Mouse (Mus musculus) lung, adult 2 months (tissue): Measurements from ENCODE around the gene Dcn.

Experiments used
- CTCF ChIP-seq: fragments of 200-500 bp; IDR thresholded peaks from 2 replicates; pipeline ENCODE4 v1.5.1; 2011; ENCODE audit warnings: mild to moderate bottlenecking, low read length, control low read depth; ENCODE audit not compliant: insufficient read depth
- POLR2A ChIP-seq: fragments of 200-500 bp; IDR thresholded peaks from 2 replicates; pipeline ENCODE4 v1.6.1; 2011; ENCODE audit warnings: low read depth, mild to moderate bottlenecking, control low read depth, low read length, borderline replicate concordance; ENCODE audit errors: extremely low read depth

DNA sequence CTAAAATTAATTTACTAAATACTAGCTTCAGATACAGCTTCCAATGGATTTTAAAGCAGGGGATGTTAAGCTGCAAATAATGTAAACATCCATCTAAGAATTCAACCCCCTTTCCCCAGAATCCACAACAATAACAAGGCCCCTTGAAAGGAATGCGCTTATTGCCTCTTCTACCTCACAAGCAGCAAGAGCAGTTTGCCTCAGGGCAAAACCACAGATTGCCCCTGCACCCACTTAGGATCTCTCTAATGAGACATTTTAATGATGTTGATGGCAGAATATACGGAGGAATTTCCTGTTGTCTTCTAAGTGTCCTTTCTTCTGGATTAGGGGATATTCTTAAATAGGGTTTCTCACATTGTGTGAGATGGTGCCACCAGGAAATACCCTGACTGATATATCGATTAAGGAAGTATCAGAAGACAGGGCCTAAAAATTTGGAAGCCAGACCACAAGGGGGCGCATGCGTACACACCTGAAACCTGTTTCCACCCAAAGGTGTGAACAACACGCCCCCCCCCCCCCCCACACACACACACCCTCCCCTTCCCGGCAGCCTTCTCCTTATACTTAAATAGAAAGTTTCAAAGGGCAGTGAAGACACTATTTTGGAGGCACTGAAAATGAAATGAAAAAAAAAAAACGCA lies 88.2 kb downstream of the Dcn start:
- no peak for TF ChIP-seq CTCF
- no peak for TF ChIP-seq POLR2A
